Mouse (Mus musculus) hindbrain, embryonic 16.5 days (tissue): ENCODE results near the gene Rad51ap2. TPM values are rescaled to one million over a fixed set of nuclear protein-coding genes. Genes with fewer than 3 reads are reported as not detected.
A peak's percentile ranks its signal among the peaks of the same experiment; 100 is the strongest.

Experiments used
- ATAC-seq: fragments of 200-750 bp; cut with Nextera tagmentation; 2 replicates; pipeline ENCODE4 v1.8.0; 2017; ENCODE audit warnings: moderate TSS enrichment, moderate library complexity
- H3K27ac ChIP-seq: fragments of 300-500 bp; sonication (generic); 2 replicates; pipeline ENCODE4 v1.5.1; 2014; ENCODE audit warnings: low read depth, mild to moderate bottlenecking, control low read depth, low read length, moderate library complexity
- H3K27me3 ChIP-seq: fragments of 300-500 bp; sonication (generic); replicated peaks from 2 replicates; pipeline ENCODE4 v1.6.1; 2014; ENCODE audit warnings: low read length; ENCODE audit not compliant: control insufficient read depth, insufficient read depth
- H3K36me3 ChIP-seq: fragments of 300-500 bp; sonication (generic); 2 replicates; pipeline ENCODE4 v1.6.1; 2014; ENCODE audit warnings: mild to moderate bottlenecking, low read length, moderate library complexity, mixed read lengths; ENCODE audit not compliant: control insufficient read depth, insufficient read depth
- H3K4me1 ChIP-seq: fragments of 300-500 bp; sonication (generic); 2 replicates; pipeline ENCODE4 v1.6.1; 2014; ENCODE audit warnings: low read depth, low read length; ENCODE audit not compliant: control insufficient read depth, insufficient read depth
- H3K4me2 ChIP-seq: fragments of 300-500 bp; sonication (generic); 2 replicates; pipeline ENCODE4 v1.6.1; 2014; ENCODE audit warnings: mild to moderate bottlenecking, low read length, control low read depth, moderate library complexity
- H3K4me3 ChIP-seq: fragments of 300-500 bp; sonication (generic); 2 replicates; pipeline ENCODE4 v1.5.1; 2014; ENCODE audit warnings: mild to moderate bottlenecking, low read length, control low read depth, moderate library complexity
- H3K9ac ChIP-seq: fragments of 300-500 bp; sonication (generic); 2 replicates; pipeline ENCODE4 v1.6.1; 2014; ENCODE audit warnings: low read depth, mild to moderate bottlenecking, control low read depth, low read length, moderate library complexity
- H3K9me3 ChIP-seq: fragments of 300-500 bp; sonication (generic); 2 replicates; pipeline ENCODE4 v1.6.1; 2014; ENCODE audit warnings: mild to moderate bottlenecking, low read length, moderate library complexity; ENCODE audit not compliant: control insufficient read depth
- WGBS: fragments of 180-500 bp; shearing (Covaris S2); extraction: QIAGEN DNeasy Blood & Tissue Kit; methylation state at CpG from one replicate; pipeline ENCODE4 v1.1.7; 2014; 5-methylcytosine and 5-hydroxymethylcytosine counted together
- polyA plus RNA-seq: library from polyadenylated mRNA; unstranded; fragments of >200 nt; fragmentation: Nextera tagmentation; extraction: Ambion mirVana; gene quantifications from 2 replicates; pipeline ENCODE4 v1.2.1, GENCODE M21; 2015

The Rad51ap2 gene
- polyA plus RNA-seq, 1 experiment from 2014 or later, result 0.60 TPM

DNA sequence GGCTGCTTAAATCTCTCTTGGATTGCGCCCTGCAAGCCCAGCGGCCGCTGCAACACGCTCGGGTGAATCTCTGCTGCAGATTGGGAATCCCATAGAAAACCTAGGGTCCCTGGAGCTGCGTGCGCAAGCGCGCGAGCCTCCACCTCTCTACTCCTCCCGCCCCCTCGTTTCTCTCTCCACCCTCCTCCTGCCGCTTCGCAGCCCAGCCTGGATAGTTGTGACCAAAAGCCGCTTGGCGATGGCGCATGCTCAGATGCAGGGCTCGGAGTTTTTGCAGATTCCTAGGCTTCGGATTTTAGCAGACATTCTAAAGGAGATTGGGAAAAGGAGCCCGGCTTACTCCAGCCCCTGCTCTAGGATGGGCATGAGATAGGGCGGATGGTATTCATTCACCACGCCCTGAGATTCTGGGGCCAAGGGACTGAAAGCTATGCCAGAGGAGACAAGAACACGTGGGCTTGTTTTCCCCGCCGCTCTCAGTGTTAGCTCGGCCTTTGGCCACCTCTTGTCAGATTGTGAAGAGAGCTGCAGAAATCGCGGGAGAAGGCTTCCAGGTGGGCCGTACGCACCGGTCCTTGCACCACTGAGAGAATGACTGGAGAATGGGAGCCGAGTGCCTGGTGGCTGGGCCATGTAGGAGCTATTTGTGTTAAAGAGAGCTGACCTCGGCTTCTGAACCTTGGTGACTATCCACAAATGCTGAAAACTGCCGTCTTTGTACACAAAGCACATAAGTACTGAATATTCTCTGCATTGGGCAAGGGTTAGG lies 19.2 kb upstream of the Rad51ap2 start, which contains the start of gene Vsnl1:
TSS of gene Vsnl1 (minus strand) at position 117 of the 769 bp plus-strand sequence.
- peak within 1 kb of the TSS; percentile 83 for H3K4me2 ChIP-seq
- H3K36me3 ChIP-seq, result no peaks in the 10 kb centered on the region
- peak within 1 kb of the TSS; percentile 52 for H3K4me3 ChIP-seq
- H3K9me3 ChIP-seq, result no peaks in the 10 kb centered on the region
- H3K27ac ChIP-seq, result peak within 1 kb of the TSS; percentile 82
- peak; percentile 97 for ATAC-seq
- 3% methylated on average over 34 of the region's 34 CpGs for WGBS
- H3K4me1 ChIP-seq, result peaks cover 4% of the 10 kb centered on the region; the same call in 1 of the 2 replicates
- H3K9ac ChIP-seq, result peak within 1 kb of the TSS; percentile 66
- H3K27me3 ChIP-seq, result no peaks in the 10 kb centered on the region

DNA sequence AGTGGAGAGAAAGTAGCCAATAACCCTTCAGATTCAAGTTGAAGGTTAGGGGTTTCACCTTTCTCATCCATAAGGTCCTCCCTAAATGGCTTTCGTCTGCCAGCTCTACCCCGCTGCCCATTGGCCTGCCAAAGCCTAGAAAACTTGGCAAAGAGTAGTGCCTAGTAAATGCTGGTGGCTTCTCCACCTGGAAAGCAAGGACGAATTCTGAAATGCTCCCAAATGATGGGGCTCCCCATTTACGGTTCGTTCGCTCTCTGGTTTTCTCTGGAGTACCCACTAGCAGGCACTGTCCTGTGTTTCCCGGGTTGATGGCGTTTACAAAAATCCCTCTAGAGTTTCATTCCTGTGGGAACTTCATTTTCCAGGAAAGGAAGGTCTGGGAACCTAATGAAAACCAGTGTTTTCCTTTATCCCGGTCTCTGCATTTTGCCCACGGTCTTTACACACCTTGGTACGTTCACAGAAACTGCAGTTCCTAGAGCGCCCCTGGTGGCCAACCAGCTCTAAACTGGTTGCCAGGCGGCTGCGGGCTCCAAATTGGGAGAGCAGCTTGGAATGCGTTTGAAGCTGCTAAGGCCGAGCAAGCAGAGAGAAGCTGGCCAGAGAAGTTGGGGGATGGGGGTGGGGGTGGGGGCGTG lies 18.5 kb upstream of the Rad51ap2 start:
- H3K36me3 ChIP-seq, result no peaks in the 10 kb centered on the region
- no peaks in the 10 kb centered on the region for H3K9me3 ChIP-seq
- H3K9ac ChIP-seq, result peak overlapping the region; percentile 66; the same call in 1 of the 2 replicates
- H3K4me2 ChIP-seq, result peak overlapping the region; percentile 83
- no peaks in the 10 kb centered on the region for H3K27me3 ChIP-seq
- peak; percentile 11; the same call in 1 of the 2 replicates for ATAC-seq
- peak overlapping the region; percentile 82; the same call in 1 of the 2 replicates for H3K27ac ChIP-seq
- peaks cover 4% of the 10 kb centered on the region; the same call in 1 of the 2 replicates for H3K4me1 ChIP-seq
- peak overlapping the region; percentile 52 for H3K4me3 ChIP-seq
- 14% methylated on average over 17 of the region's 17 CpGs for WGBS

DNA sequence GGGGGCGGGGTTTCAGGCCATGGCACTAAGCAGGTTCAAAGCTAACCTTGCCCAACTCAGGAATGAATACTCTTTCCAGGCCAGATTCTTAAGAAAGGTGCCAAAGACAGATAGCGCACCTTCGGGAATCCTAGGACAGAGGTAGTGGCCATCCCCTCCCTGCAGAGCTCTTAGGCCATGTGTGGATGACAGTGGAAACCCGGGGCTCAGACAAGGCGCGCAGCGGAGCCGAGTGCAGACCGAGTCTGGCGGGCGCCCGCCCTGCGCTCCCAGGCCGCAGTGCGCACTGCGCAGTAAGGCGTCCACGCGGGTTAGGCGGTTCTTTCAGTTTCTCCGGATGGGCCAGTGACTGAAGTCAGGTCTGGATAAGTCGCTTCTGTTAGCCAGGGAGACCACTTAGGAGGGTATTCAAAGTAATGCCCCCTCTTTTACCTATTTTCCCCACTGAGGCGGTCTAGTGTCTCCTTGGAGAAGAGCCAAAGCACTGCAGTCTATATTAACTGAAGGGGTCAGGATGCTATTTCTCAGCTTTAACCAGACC lies 17.9 kb upstream of the Rad51ap2 start:
- Histone ChIP-seq H3K9ac (peak overlapping the region; percentile 41; the same call in 1 of the 2 replicates), H3K27me3 (no peaks in the 10 kb centered on the region), H3K4me1 (peaks cover 4% of the 10 kb centered on the region; the same call in 1 of the 2 replicates), H3K9me3 (no peaks in the 10 kb centered on the region), H3K4me2 (peak overlapping the region; percentile 83), H3K36me3 (no peaks in the 10 kb centered on the region), H3K4me3 (peak overlapping the region; percentile 52), H3K27ac (no peak overlapping the region)
- WGBS, result 19% methylated on average over 23 of the region's 23 CpGs
- ATAC-seq, result no peak; the same call in 1 of the 2 replicates

- ATAC-seq, result no peak
- no peak overlapping the region for H3K9ac ChIP-seq
- WGBS, result 74% methylated on average over 5 of the region's 5 CpGs
Observed at GRCm38 (mm10) chr12:11454146-11454545, 1.7 kb upstream of the Rad51ap2 start.

DNA sequence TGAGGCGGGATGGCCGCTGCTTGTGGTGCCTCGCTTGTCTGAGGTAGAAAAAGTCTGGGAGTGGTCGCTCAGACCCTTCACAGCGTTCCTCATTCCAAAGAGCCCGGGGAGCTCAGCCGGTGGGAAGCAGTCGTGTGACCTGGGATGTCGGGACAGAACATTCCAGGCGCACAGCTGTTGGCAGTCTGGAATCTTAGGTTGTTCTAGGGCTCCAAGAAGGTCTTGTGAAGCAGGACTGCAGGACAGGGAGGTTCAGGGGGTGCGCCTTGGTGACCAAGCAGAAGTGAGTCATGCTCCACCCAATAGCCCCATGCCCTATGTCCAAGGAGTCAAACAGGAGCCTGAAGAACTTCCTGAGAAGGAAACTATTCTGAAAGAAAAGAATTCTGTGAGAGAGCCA lies 334 bp downstream of the Rad51ap2 start:
- peak overlapping the region; percentile 73 for H3K4me3 ChIP-seq
- no peak for ATAC-seq
- 5% methylated on average over 11 of the region's 11 CpGs for WGBS
- H3K27ac ChIP-seq, result peak overlapping the region; percentile 48; the same call in 1 of the 2 replicates
- H3K9me3 ChIP-seq, result no peaks in the 10 kb centered on the region
- H3K4me2 ChIP-seq, result peak overlapping the region; percentile 95
- no peaks in the 10 kb centered on the region for H3K36me3 ChIP-seq
- peaks cover 3% of the 10 kb centered on the region; the same call in 1 of the 2 replicates for H3K4me1 ChIP-seq
- H3K27me3 ChIP-seq, result no peaks in the 10 kb centered on the region
- peak overlapping the region; percentile 82 for H3K9ac ChIP-seq

More at GRCm38 (mm10) chr12:11454146-11454545, 1.7 kb upstream of the Rad51ap2 start:
- no peak overlapping the region for H3K4me2 ChIP-seq
- H3K4me3 ChIP-seq, result no peak overlapping the region
- no peaks in the 10 kb centered on the region for H3K27me3 ChIP-seq
- H3K27ac ChIP-seq, result no peak overlapping the region
- H3K9me3 ChIP-seq, result no peaks in the 10 kb centered on the region
- peaks cover 3% of the 10 kb centered on the region; the same call in 1 of the 2 replicates for H3K4me1 ChIP-seq
- H3K36me3 ChIP-seq, result no peaks in the 10 kb centered on the region

DNA sequence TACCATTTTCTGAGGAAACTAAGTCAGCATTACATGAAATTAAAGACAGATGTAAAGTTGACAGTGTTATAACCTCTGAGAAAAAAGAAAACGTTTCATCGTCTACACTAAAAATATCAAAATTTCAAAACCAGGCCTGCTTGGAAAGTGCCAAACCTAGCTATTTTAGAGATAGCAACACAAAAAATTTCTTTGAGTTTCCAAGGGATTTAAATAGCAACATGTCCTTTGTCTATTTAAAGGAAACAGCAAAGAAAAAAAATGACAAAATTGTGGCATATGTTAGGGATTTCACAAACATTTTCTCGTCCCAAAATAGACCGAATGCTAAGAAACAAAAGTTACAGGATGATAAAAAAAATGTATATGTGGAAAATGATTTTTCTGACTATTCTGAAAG lies 753 bp downstream of the Rad51ap2 start:
- Histone ChIP-seq H3K4me3 (peak overlapping the region; percentile 73; the same call in 1 of the 2 replicates), H3K4me2 (peak overlapping the region; percentile 95)
- 79% methylated on average over 4 of the region's 4 CpGs for WGBS

More for the DNA sequence above, 753 bp downstream of the Rad51ap2 start:
- H3K27ac ChIP-seq, result no peak overlapping the region
- H3K9ac ChIP-seq, result no peak overlapping the region
- peaks cover 3% of the 10 kb centered on the region; the same call in 1 of the 2 replicates for H3K4me1 ChIP-seq
- no peaks in the 10 kb centered on the region for H3K9me3 ChIP-seq
- H3K36me3 ChIP-seq, result no peaks in the 10 kb centered on the region
- no peaks in the 10 kb centered on the region for H3K27me3 ChIP-seq
- no peak for ATAC-seq

Other genes with a start within 250 kb of the Rad51ap2 start
- not detected in 2 replicates for gene Msgn1, start 247.1 kb upstream of the Rad51ap2 start, polyA plus RNA-seq
- gene Gen1, start 190.3 kb upstream of the Rad51ap2 start, polyA plus RNA-seq, result 2.1 and 2.4 TPM in 2 replicates
- gene Smc6, start 190.2 kb upstream of the Rad51ap2 start, polyA plus RNA-seq, result 92.8 and 99.3 TPM in 2 replicates
- gene Vsnl1, start 19.5 kb upstream of the Rad51ap2 start, polyA plus RNA-seq, result 168 and 170 TPM in 2 replicates